Mouse (Mus musculus) CH12.LX (cell line): ENCODE data around the gene Slc16a4.

ENCODE experiments used
- CHD2 ChIP-seq: IDR thresholded peaks from 2 replicates; pipeline ENCODE4 v1.6.1; 2011; ENCODE audit warnings: low read length, improper control_type of control experiment
- CTCF ChIP-seq, 2 experiments: IDR thresholded peaks in 1 of 2; conservative IDR thresholded peaks in 1 of 2; 2 replicates each; pipeline ENCODE4 v1.5.1; 2011 to 2012; ENCODE audit warnings: low read depth in 2 of 2, low read length in 2 of 2, improper control_type of control experiment in 1 of 2, inconsistent platforms in 1 of 2, mild to moderate bottlenecking in 1 of 2, moderate library complexity in 1 of 2
- KAT2A ChIP-seq: IDR thresholded peaks from 2 replicates; pipeline ENCODE4 v1.6.1; 2012; ENCODE audit warnings: low read length, improper control_type of control experiment, inconsistent platforms; ENCODE audit not compliant: insufficient replicate concordance
- MAZ ChIP-seq: IDR thresholded peaks from 2 replicates; pipeline ENCODE4 v1.6.1; 2012; ENCODE audit warnings: low read depth, mild to moderate bottlenecking, inconsistent platforms, low read length, improper control_type of control experiment, moderate library complexity
- MYC ChIP-seq: IDR thresholded peaks from 2 replicates; pipeline ENCODE4 v1.6.1; 2011; ENCODE audit warnings: low read depth, mild to moderate bottlenecking, improper control_type of control experiment, low read length
- POLR2A ChIP-seq: IDR thresholded peaks from 2 replicates; pipeline ENCODE4 v1.6.1; 2011; ENCODE audit warnings: low read depth, mild to moderate bottlenecking, improper control_type of control experiment, low read length
- POLR2AphosphoS2 ChIP-seq: IDR thresholded peaks from 2 replicates; pipeline ENCODE4 v1.6.1; 2011; ENCODE audit warnings: low read depth, low read length, improper control_type of control experiment
- SIN3A ChIP-seq: IDR thresholded peaks from 2 replicates; pipeline ENCODE4 v1.6.1; 2012; ENCODE audit warnings: low read length, improper control_type of control experiment, inconsistent platforms
- TCF12 ChIP-seq: IDR thresholded peaks from 2 replicates; pipeline ENCODE4 v1.6.1; 2014; ENCODE audit warnings: low read depth, mild to moderate bottlenecking, inconsistent platforms, low read length, improper control_type of control experiment
- USF1 ChIP-seq: IDR thresholded peaks from 2 replicates; pipeline ENCODE4 v1.6.1; 2014; ENCODE audit warnings: low read depth, mild to moderate bottlenecking, inconsistent platforms, low read length, improper control_type of control experiment

- no peak for TF ChIP-seq SIN3A
- TF ChIP-seq MYC = no peak
- TF ChIP-seq CTCF (conservative IDR thresholded peaks at IDR 0.05 in 1 of 2, IDR thresholded peaks at IDR 0.05 in 1 of 2; ENCODE audit: low read depth in 2 of 2, low read length in 2 of 2) = no peak
- no peak for TF ChIP-seq POLR2A
- TF ChIP-seq POLR2AphosphoS2 = no peak
- TF ChIP-seq TCF12 = no peak
- TF ChIP-seq KAT2A = no peak
- no peak for TF ChIP-seq USF1
- TF ChIP-seq MAZ = no peak
- TF ChIP-seq CHD2 = no peak
Observed at GRCm38 (mm10) chr3:107276626-107277025, 14.4 kb upstream of the Slc16a4 start.
